Mouse (Mus musculus) megakaryocyte, embryonic 14.5 days (primary cell): ENCODE measurements around the gene Arfgap3.

Experiments used
- FLI1 ChIP-seq: IDR thresholded peaks from 2 replicates; pipeline ENCODE4 v1.6.1; 2012; ENCODE audit warnings: low read length, inconsistent platforms, mixed read lengths
- GATA1 ChIP-seq: IDR thresholded peaks from 3 replicates; pipeline ENCODE4 v1.6.1; 2012; ENCODE audit warnings: mixed read lengths, low read length, inconsistent platforms, borderline replicate concordance

DNA sequence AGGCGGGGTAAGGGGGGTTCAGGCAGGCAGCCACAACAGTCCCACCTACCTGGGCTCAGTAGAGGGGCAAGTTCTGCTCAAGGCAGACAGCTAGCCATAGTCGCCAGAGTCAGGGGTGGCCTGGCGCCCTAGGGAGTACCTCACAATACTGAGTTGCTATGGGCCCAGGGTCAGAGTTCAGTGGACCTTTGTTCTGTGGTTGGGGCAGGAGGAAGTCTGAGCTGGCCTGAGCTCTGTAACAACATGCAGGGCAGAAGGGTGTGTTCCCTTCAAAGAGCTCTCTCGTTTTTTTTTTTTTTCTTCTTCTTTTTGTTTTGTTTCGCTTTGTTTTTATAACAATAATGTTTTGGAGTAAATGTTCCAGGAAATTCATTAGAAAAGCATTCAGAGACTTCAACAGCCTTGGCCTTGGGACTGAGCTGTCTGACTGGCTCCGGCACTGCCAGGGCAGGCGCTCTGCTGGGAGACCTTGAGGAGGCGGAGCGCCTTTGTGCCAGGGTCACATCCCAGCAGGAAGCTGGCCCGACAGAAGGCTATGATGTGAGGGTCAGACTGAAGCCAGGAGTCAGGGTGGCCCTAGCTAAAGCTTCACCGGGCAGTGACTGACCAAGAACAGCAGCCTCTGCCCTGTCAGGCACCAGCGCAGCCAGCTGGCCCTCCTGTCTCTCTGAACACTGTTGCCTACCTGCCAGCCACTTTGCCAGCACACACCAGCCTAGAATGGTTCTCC, 44.7 kb downstream of the Arfgap3 start:
- no peak for TF ChIP-seq GATA1
- TF ChIP-seq FLI1: no peak
